Mouse (Mus musculus): ENCODE results near the gene Acsbg1.

DNA sequence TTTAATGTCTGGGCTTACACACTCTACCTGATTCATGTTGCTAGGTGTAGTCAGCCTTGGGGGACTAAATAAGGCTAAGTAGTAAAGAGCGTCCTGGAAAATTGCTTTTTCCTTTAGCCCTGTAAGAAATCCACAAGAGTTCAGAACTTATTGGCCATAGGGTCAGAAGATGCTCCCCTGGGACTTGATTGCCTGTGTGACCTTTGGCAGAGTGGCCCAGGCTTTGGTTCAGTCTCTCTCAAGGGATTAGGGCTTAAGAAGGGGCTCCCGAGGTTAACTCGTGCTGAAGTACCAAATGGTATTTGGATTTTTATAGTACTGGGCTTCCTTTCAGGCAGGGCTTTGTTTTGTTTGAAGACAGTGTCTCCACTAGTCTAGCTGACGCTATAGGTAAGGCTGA, 73.8 kb downstream of the Acsbg1 start:
- no peak for TF ChIP-seq POLR2A (IDR thresholded peaks at IDR 0.05; ENCODE audit: extremely low read depth, insufficient read depth, low read length)
- no peak for TF ChIP-seq CTCF (IDR thresholded peaks at IDR 0.05; ENCODE audit: low read depth, low read length)

Measured in liver, adult 2 months (tissue).